Mouse (Mus musculus): Measurements from ENCODE around the gene Gphb5. TPM values are rescaled to one million over a fixed set of nuclear protein-coding genes. Genes with fewer than 3 reads are reported as not detected.

Gene Gphb5
- polyA plus RNA-seq, 1 experiment from 2014 or later = not detected

GRCm38 (mm10) chr12:75412964-75413363 lies 3.6 kb downstream of the Gphb5 start:
- 83% methylated on average over 9 of the region's 9 CpGs for WGBS
- H3K4me1 ChIP-seq (replicated peaks; ENCODE audit: control insufficient read depth, insufficient read depth, low read length) = no peaks in the 10 kb centered on the region
- no peaks in the 10 kb centered on the region for H3K27me3 ChIP-seq (ENCODE audit: control insufficient read depth, insufficient read depth, low read length)
- no peak for ATAC-seq (ENCODE audit: low FRiP score)
- H3K36me3 ChIP-seq (replicated peaks; ENCODE audit: control insufficient read depth, insufficient read depth) = no peaks in the 10 kb centered on the region
- no peak overlapping the region for H3K4me2 ChIP-seq (replicated peaks)
- H3K4me3 ChIP-seq (replicated peaks; ENCODE audit: low read length) = no peak overlapping the region
- no peak for DNase-seq (ENCODE audit: low spot score)
- no peaks in the 10 kb centered on the region for H3K9me3 ChIP-seq (ENCODE audit: control insufficient read depth, low read length)
- no peak overlapping the region for H3K27ac ChIP-seq
- no peak overlapping the region for H3K9ac ChIP-seq

- no peaks in the 10 kb centered on the region for H3K36me3 ChIP-seq (replicated peaks; ENCODE audit: control insufficient read depth, insufficient read depth)
- WGBS = 60% methylated on average over 7 of the region's 7 CpGs
- H3K4me2 ChIP-seq (replicated peaks) = no peak overlapping the region
- no peak overlapping the region for H3K9ac ChIP-seq
- no peak for DNase-seq (ENCODE audit: low spot score)
- H3K27me3 ChIP-seq (ENCODE audit: control insufficient read depth, insufficient read depth, low read length) = no peaks in the 10 kb centered on the region
- no peaks in the 10 kb centered on the region for H3K9me3 ChIP-seq (ENCODE audit: control insufficient read depth, low read length)
- no peaks in the 10 kb centered on the region for H3K4me1 ChIP-seq (replicated peaks; ENCODE audit: control insufficient read depth, insufficient read depth, low read length)
- H3K4me3 ChIP-seq (replicated peaks; ENCODE audit: low read length) = no peak overlapping the region
- ATAC-seq (ENCODE audit: low FRiP score) = no peak
- no peak overlapping the region for H3K27ac ChIP-seq
These were observed 19.5 kb downstream of the Gphb5 start for GRCm38 (mm10) chr12:75397077-75397476.

GRCm38 (mm10) chr12:75396616-75397015 lies 20.0 kb downstream of the Gphb5 start:
- DNase-seq (ENCODE audit: low spot score) (no peak), ATAC-seq (ENCODE audit: low FRiP score) (no peak)
- no peak overlapping the region for H3K4me2 ChIP-seq (replicated peaks)
- H3K4me3 ChIP-seq (replicated peaks; ENCODE audit: low read length) = no peak overlapping the region
- H3K27me3 ChIP-seq (ENCODE audit: control insufficient read depth, insufficient read depth, low read length) = no peaks in the 10 kb centered on the region
- 79% methylated on average over 3 of the region's 3 CpGs for WGBS
- H3K27ac ChIP-seq = no peak overlapping the region
- H3K9me3 ChIP-seq (ENCODE audit: control insufficient read depth, low read length) = no peaks in the 10 kb centered on the region
- H3K36me3 ChIP-seq (replicated peaks; ENCODE audit: control insufficient read depth, insufficient read depth) = no peaks in the 10 kb centered on the region
- no peaks in the 10 kb centered on the region for H3K4me1 ChIP-seq (replicated peaks; ENCODE audit: control insufficient read depth, insufficient read depth, low read length)
- H3K9ac ChIP-seq = no peak overlapping the region

DNA sequence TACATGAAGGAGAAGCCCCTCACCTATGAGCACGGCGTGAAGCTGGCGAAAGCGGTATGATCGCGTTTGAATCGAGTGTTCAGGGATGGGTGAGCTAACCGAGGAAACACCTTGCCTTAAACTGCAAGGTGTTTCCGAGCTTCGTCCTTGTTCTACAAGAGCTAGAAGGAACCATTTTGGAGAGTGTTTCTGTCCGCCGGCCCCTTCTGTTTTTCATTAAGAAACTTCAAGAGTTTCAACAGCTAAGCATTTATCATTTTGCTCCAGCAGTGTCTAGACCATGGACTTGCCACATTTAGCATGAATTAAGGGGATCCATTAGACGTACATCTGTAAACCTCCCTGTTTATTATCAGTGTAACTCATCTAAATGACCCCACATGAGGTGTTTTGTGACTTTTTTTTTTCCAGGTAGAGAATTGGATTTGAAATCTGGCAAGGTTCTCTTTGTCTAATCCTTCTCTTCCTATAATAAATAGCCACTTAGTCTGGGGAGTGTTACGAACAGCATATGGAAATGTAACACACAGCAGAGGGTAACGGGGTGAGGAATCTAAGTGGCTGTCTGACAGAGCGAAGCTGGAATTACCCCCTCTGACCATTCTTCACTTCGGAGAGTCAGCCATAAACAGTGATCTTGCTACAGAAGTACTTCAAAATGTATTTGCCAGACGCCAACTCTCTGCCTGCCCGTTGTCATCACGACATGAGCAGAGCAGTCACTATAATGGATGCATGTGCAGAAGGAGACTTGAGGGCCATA lies 22.4 kb downstream of the Gphb5 start:
- H3K27me3 ChIP-seq (ENCODE audit: control insufficient read depth, insufficient read depth, low read length) = no peaks in the 10 kb centered on the region
- no peaks in the 10 kb centered on the region for H3K36me3 ChIP-seq (replicated peaks; ENCODE audit: control insufficient read depth, insufficient read depth)
- no peak overlapping the region for H3K4me2 ChIP-seq (replicated peaks)
- no peaks in the 10 kb centered on the region for H3K9me3 ChIP-seq (ENCODE audit: control insufficient read depth, low read length)
- no peak overlapping the region for H3K27ac ChIP-seq
- H3K4me1 ChIP-seq (replicated peaks; ENCODE audit: control insufficient read depth, insufficient read depth, low read length) = no peaks in the 10 kb centered on the region
- no peak overlapping the region for H3K9ac ChIP-seq
- WGBS = 88% methylated on average over 20 of the region's 20 CpGs
- ATAC-seq (ENCODE audit: low FRiP score) = no peak
- H3K4me3 ChIP-seq (replicated peaks; ENCODE audit: low read length) = no peak overlapping the region
- no peak for DNase-seq (ENCODE audit: low spot score)

DNA sequence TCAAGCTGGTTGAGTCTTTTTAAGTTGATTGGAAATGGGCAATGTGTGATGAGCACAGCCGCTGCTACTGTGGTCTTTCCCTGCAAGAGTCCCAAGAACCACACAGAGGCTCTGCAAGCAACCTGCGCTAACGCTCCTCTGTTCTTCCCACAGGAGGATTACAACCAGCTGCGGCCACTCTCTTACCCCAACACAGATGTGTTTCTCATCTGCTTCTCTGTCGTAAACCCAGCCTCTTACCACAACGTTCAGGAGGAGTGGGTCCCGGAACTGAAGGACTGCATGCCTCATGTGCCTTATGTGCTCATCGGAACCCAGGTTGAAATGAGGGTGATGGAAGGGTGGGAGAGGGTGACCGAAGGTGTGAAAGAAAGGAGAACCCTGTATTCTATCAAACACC lies 25.1 kb downstream of the Gphb5 start:
- H3K4me2 ChIP-seq (replicated peaks) = no peak overlapping the region
- H3K27me3 ChIP-seq (ENCODE audit: control insufficient read depth, insufficient read depth, low read length) = no peaks in the 10 kb centered on the region
- H3K27ac ChIP-seq = no peak overlapping the region
- no peak overlapping the region for H3K9ac ChIP-seq
- 83% methylated on average over 9 of the region's 9 CpGs for WGBS
- no peak for ATAC-seq (ENCODE audit: low FRiP score)
- H3K4me3 ChIP-seq (replicated peaks; ENCODE audit: low read length) = no peak overlapping the region
- H3K4me1 ChIP-seq (replicated peaks; ENCODE audit: control insufficient read depth, insufficient read depth, low read length) = no peaks in the 10 kb centered on the region
- no peaks in the 10 kb centered on the region for H3K36me3 ChIP-seq (replicated peaks; ENCODE audit: control insufficient read depth, insufficient read depth)
- no peaks in the 10 kb centered on the region for H3K9me3 ChIP-seq (ENCODE audit: control insufficient read depth, low read length)
- DNase-seq (ENCODE audit: low spot score) = no peak

GRCm38 (mm10) chr12:75389308-75390135 lies 27.1 kb downstream of the Gphb5 start:
- 45% methylated on average over 20 of the region's 20 CpGs for WGBS
- no peak overlapping the region for H3K27ac ChIP-seq
- H3K4me1 ChIP-seq (replicated peaks; ENCODE audit: control insufficient read depth, insufficient read depth, low read length) = no peaks in the 10 kb centered on the region
- H3K27me3 ChIP-seq (ENCODE audit: control insufficient read depth, insufficient read depth, low read length) = no peaks in the 10 kb centered on the region
- peak; percentile 81 for DNase-seq (ENCODE audit: low spot score)
- peak overlapping the region; percentile 21 for H3K4me3 ChIP-seq (replicated peaks; ENCODE audit: low read length)
- ATAC-seq (ENCODE audit: low FRiP score) = peak; percentile 65; the same call in 1 of the 2 replicates
- H3K9ac ChIP-seq = peak overlapping the region; percentile 37
- no peaks in the 10 kb centered on the region for H3K36me3 ChIP-seq (replicated peaks; ENCODE audit: control insufficient read depth, insufficient read depth)
- H3K4me2 ChIP-seq (replicated peaks) = peak overlapping the region; percentile 43
- no peaks in the 10 kb centered on the region for H3K9me3 ChIP-seq (ENCODE audit: control insufficient read depth, low read length)

DNA sequence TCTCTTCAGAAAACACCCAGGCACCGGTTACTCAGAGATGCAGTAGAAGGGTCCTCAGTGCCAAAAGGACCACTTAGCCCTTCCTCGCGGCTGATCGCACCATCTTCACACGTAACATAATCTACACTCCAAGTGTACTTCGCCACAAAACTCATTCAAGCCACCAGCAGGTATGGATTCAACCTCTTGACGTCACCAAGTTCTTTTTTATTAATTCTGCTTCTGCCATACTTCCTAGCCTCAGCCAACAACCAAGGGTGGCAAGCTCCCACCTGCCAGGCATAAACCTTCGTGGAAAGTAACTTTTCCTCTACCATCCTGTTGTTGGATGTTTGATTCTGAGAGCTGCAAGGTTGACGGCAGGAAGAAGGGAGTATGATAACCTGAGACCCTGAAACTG lies 28.1 kb downstream of the Gphb5 start:
- ATAC-seq (ENCODE audit: low FRiP score) (no peak), DNase-seq (ENCODE audit: low spot score) (no peak)
- no peak overlapping the region for H3K4me3 ChIP-seq (replicated peaks; ENCODE audit: low read length)
- no peaks in the 10 kb centered on the region for H3K36me3 ChIP-seq (replicated peaks; ENCODE audit: control insufficient read depth, insufficient read depth)
- WGBS = 94% methylated on average over 9 of the region's 9 CpGs
- no peaks in the 10 kb centered on the region for H3K27me3 ChIP-seq (ENCODE audit: control insufficient read depth, insufficient read depth, low read length)
- H3K27ac ChIP-seq = no peak overlapping the region
- no peaks in the 10 kb centered on the region for H3K9me3 ChIP-seq (ENCODE audit: control insufficient read depth, low read length)
- no peak overlapping the region for H3K4me2 ChIP-seq (replicated peaks)
- no peak overlapping the region for H3K9ac ChIP-seq
- H3K4me1 ChIP-seq (replicated peaks; ENCODE audit: control insufficient read depth, insufficient read depth, low read length) = no peaks in the 10 kb centered on the region

DNA sequence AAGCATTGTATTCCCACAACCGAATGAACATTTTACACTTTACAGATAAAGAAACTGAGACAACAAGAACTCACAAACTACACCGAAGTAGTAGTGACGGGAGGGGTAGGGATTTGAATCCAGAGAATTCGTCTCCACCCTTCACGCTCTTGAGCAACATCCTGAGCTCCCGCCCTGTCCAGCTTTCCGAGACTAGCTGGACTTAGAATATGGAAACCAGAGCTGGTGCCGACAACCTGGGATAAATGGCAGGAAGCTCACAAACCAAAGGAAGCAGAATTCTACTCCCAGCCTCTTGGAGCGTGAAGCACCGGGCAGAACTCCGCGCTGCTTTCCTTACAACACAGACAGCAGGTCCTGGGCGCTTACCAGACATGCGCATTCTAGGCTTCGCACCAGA lies 28.7 kb downstream of the Gphb5 start:
- Histone ChIP-seq H3K27me3 (ENCODE audit: control insufficient read depth, insufficient read depth, low read length) (no peaks in the 10 kb centered on the region), H3K4me1 (replicated peaks; ENCODE audit: control insufficient read depth, insufficient read depth, low read length) (no peaks in the 10 kb centered on the region), H3K4me2 (replicated peaks) (no peak overlapping the region), H3K27ac (no peak overlapping the region), H3K9ac (no peak overlapping the region), H3K4me3 (replicated peaks; ENCODE audit: low read length) (no peak overlapping the region), H3K36me3 (replicated peaks; ENCODE audit: control insufficient read depth, insufficient read depth) (no peaks in the 10 kb centered on the region), H3K9me3 (ENCODE audit: control insufficient read depth, low read length) (no peaks in the 10 kb centered on the region)
- no peak for ATAC-seq (ENCODE audit: low FRiP score)
- 94% methylated on average over 15 of the region's 15 CpGs for WGBS
- no peak for DNase-seq (ENCODE audit: low spot score)

DNA sequence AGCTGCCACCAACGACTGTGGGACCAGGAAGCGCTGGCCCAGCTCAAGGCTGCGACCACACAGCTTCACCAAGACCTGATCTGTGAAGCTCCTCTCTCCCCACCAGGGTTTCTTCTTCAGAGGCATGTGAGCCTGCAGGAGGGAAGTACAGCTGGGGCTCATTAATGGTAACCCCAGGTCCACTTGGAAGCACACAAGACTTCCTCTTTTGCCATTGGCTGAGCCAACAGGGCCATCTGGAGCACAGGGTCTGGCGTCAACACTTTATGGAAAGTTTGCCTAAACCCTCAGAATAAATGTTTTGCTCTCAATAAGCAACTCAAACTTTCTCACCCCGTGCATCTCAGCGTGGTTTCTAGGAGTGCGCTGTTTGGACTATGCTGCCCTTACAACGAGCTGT lies 29.4 kb downstream of the Gphb5 start:
- DNase-seq (ENCODE audit: low spot score) (no peak), ATAC-seq (ENCODE audit: low FRiP score) (no peak)
- no peak overlapping the region for H3K4me3 ChIP-seq (replicated peaks; ENCODE audit: low read length)
- no peaks in the 10 kb centered on the region for H3K9me3 ChIP-seq (ENCODE audit: control insufficient read depth, low read length)
- H3K27me3 ChIP-seq (ENCODE audit: control insufficient read depth, insufficient read depth, low read length) = no peaks in the 10 kb centered on the region
- WGBS = 90% methylated on average over 8 of the region's 8 CpGs
- no peaks in the 10 kb centered on the region for H3K4me1 ChIP-seq (replicated peaks; ENCODE audit: control insufficient read depth, insufficient read depth, low read length)
- H3K9ac ChIP-seq = no peak overlapping the region
- no peak overlapping the region for H3K27ac ChIP-seq
- no peaks in the 10 kb centered on the region for H3K36me3 ChIP-seq (replicated peaks; ENCODE audit: control insufficient read depth, insufficient read depth)
- H3K4me2 ChIP-seq (replicated peaks) = no peak overlapping the region
